Mouse (Mus musculus) spleen, postnatal 10 days (tissue): ENCODE measurements around the gene Pla2g12b.
"Not testable (repeated sequence)": the region's sequence is repeated elsewhere in the genome, so short reads cannot be mapped to it uniquely, and the experiment has no call there.

ENCODE experiments used
- DNase-seq, 2 experiments: peaks; one replicate each; pipeline ENCODE4 v3.0.0; 2021 to 2022; ENCODE audit warnings: low spot score in 2 of 2

Pla2g12b gene

DNA sequence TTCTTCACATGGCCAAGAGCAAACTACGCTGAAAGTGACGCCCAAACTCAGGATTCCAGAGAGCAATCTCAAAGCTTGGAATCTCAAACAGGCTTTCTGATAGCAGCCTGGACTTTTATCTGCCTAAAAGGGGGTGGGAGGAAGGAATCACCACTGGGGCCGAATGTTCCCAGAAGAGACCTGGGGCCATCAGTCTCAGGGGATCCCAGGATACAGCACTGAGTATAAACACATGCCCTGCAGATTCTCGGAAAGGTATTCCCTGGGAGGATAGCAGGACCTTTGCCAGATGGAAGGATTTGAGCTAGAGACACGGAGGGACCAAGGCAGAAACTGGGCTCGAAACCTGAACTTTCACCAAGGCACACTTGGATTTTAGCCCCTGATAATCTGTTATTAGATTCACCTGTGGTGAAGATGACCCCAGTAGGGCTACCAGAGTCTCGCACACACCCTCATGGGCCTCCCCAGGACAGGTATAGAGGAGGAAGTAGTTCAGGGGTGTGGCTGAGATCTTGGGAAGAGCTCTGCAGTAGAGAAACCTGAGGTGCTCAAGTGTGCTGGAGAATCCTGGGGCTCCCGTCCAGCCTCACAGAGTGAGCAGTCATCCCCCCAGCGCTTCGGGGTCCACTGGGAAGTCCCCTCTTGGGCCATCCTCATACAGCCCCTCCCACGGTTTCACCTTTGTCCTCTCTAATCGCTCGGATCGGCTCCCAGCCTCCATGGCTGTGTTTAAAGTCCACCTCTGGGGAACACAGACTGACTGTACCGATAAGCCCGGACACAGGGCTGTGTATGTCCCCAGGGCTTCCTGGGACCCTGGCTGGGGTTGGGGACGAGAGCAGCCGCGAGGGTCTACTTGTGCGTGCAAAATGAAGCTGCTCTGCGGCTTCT is at the start of gene Pla2g12b:
TSS of gene Pla2g12b (plus strand) at position 762 of the 894 bp plus-strand sequence.
- no peak for DNase-seq

GRCm38 (mm10) chr10:59354120-59354519 is 49.3 kb upstream of the Pla2g12b start:
- no peak for DNase-seq

DNA sequence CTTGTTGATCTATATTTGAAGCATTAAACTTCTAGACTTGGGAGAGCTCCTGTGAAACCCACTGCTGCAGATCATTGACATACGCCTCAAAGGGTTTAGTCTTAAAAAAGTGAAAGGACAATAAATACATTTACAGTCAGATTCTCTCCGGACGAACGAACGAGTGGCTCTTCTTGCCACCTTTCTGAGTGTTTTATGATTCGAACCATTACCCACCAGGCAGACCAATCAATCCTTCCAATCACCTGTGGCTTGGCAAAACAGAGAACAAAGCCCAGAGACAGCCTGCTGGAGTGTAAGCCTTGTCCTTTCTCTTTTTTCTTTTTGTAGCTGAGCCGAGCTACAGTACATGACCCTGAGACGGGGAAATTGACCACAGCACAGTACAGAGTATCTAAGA is 48.4 kb upstream of the Pla2g12b start:
- DNase-seq, result no peak

DNA sequence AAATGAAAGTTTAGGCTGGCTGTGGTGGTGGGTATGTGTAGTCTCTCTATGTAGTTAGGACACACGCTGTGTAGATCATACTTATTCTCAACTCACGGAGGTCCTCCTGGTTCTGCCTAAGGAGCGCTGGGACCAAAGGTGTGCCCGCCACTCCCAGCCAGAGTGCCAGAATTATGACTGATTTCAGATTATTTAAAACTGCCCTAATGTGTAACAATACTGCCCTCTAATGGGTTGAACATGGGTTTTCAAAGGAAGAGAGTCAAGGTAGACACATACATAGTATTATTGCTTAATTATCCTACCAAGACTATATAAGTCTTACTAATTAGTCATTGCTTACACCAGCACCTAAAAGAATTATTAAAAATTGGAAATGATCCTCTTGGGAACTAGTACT is 44.7 kb upstream of the Pla2g12b start:
- DNase-seq, result no peak

- DNase-seq, result no peak
Observed at GRCm38 (mm10) chr10:59363208-59363607, 40.3 kb upstream of the Pla2g12b start.

DNA sequence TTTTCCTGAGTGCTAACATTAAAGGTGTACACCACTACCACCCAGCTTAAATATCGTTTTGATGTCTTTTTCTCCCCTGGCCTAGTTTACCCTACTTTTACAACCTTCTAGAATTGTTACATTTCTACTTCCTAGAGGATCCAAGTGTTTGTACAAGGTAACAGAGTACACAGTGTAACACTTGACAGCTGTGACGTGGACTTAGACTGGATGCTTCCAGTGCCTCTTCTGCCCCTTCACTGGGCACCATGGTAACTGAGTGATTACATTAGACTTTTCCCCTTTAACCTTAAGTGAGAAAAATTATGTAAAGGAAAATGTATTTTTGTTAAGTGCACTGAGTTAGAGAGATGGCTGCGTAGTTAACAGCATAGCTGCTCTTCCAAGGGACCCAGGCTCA is 38.9 kb upstream of the Pla2g12b start:
- no peak for DNase-seq

- DNase-seq, result no peak
Observed at GRCm38 (mm10) chr10:59365804-59366589, 37.5 kb upstream of the Pla2g12b start.

- no peak for DNase-seq
Observed at GRCm38 (mm10) chr10:59366746-59367145, 36.7 kb upstream of the Pla2g12b start.

GRCm38 (mm10) chr10:59367206-59367605 is 36.3 kb upstream of the Pla2g12b start:
- DNase-seq, result no peak

GRCm38 (mm10) chr10:59368729-59369128 is 34.7 kb upstream of the Pla2g12b start:
- DNase-seq, result no peak

DNA sequence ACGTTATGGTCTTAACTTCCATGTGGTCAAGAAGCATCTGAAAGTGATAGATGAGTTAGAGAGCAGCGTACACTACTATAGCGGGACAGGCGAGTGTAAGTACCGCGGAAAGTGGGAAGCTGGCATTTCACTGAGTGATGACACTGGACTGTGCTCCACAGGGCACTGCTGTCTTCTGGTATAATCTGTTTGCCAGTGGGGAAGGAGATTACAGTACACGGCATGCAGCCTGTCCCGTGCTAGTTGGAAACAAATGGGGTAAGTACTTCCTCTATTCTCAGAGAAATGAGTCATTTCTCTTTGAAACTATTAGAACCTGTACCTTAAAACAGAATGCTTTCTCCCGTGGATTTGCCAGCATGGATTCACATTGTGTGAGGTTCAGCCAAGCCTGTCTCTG is 34.0 kb upstream of the Pla2g12b start:
- no peak for DNase-seq

- DNase-seq, result no peak
Observed at GRCm38 (mm10) chr10:59377906-59378305, 25.6 kb upstream of the Pla2g12b start.

GRCm38 (mm10) chr10:59378728-59379127 is 24.7 kb upstream of the Pla2g12b start:
- DNase-seq, result no peak

- no peak for DNase-seq
Observed at GRCm38 (mm10) chr10:59379927-59380326, 23.5 kb upstream of the Pla2g12b start.

GRCm38 (mm10) chr10:59380411-59380821 is 23.0 kb upstream of the Pla2g12b start:
- no peak for DNase-seq

DNA sequence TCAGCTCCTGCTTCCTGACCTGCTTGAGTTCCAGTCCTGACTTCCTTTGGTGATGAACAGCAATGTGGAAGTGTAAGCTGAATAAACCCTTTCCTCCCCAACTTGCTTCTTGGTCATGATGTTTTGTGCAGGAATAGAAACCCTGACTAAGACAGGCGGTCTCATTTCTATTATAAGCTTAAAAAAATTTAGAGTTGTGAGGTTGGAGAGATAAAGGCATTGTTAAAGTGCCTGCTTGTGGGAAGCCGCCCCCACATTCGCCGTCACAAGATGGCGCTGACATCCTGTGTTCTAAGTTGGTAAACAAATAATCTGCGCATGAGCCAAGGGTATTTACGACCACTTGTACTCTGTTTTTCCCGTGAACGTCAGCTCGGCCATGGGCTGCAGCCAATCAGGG is 21.9 kb upstream of the Pla2g12b start:
- not testable (repeated sequence) for DNase-seq

DNA sequence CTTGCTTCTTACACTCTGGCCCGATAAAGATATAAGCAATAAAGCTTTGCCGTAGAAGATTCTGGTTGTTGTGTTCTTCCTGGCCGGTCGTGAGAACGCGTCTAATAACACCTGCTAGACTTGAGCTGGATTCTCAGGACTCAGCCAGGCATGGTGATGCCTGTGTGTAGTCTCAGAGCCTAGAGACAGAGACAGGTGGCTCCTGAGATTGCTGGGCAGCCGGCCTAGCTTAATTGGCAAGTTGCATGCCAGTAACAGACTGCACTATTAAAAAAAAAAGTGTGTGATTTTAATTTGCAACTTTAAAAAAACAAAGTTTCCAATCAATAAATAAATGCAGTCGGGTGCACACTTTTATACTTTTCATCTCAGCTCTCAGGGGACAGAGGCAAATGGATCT is 16.5 kb upstream of the Pla2g12b start:
- no peak for DNase-seq

DNA sequence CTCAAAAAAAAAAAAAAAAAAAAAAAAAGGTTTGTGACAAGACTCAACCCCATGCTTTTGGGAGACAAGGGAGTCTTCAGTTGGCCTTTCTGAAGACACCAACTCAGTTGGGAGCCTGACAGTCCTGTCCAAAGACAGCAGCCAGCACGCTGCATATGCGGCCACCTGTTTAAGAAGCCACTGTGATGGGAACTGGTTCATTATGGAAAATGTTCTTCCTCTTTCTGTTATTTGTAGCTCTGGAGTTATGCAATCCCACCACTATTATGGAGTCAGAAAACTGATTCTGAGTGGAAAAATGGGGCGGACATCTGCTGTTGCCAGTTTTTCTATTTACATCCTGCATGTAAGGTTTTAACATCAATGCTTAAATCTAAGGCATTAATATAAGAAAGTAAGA is 13.8 kb upstream of the Pla2g12b start:
- DNase-seq, result no peak

- DNase-seq, result no peak
Observed at GRCm38 (mm10) chr10:59391907-59392306, 11.6 kb upstream of the Pla2g12b start.

- not testable (repeated sequence) for DNase-seq
Observed at GRCm38 (mm10) chr10:59395461-59395860, 8.0 kb upstream of the Pla2g12b start, which contains the start of gene Gm10273. Gene Gm10273, plus strand, starts transcription at chr10:59395632.

DNA sequence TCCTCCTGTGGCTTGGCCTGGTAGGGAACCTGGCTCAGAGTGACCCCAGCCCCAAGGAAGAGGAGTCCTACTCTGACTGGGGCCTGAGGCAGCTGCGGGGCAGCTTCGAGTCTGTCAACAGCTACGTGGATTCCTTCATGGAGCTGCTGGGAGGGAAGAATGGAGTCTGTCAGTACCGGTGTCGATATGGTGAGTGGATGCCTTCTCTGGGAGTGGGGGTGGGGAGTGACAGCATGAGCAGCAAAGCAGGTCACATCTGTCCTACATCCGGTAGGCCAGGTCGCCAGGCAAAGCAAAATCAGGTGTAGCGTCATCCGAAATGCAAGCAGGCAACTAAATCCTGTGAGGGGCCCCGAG is 311 bp downstream of the Pla2g12b start:
- no peak for DNase-seq

- DNase-seq, result no peak
Observed at GRCm38 (mm10) chr10:59408499-59408898, 5.0 kb downstream of the Pla2g12b start.

- DNase-seq, result no peak
Observed at GRCm38 (mm10) chr10:59410264-59410663, 6.8 kb downstream of the Pla2g12b start.
